17 mouse cellular contexts compared by ENCODE assay signal in the genomic region with DNA sequence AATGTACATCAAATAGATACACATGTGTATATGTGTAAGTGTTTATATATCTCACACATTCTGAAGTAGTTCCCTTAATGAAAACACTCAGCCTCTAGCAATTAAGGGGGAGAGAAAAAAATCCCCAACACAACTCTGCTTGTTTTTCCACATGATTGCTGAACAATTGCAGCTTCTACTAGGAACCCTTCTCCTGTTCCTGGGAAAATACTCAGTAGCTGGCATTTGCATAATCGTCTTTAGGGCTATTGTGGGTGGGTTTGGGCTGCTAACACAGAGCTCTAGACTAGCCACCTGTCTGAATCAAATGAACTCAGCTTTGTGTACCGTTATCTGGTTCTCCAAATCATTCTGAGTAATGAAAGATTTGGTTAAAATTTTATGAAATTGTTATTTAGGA.
DNase-seq lines count a peak whose midpoint lies in the region; ATAC-seq and TF ChIP-seq lines count a peak whose summit lies in the region.
"Had no signal": no experiment of that assay in that cellular context is flagged by ENCODE, and none has a peak within 500 bp of the region (broad histone marks: within the 10 kb centered on the region; RNA-seq: fewer than 3 reads in every experiment).

No protein-coding gene starts in this region.

- no peak overlapping the region for H3K4me3 ChIP-seq in hindbrain, embryonic 15.5 days
- no peak overlapping the region for H3K4me3 ChIP-seq in hindbrain, embryonic 10.5 days
- H3K4me3 ChIP-seq in forebrain, embryonic 13.5 days, result no peak overlapping the region
- no peak overlapping the region for H3K4me3 ChIP-seq in midbrain, embryonic 15.5 days
- no peak overlapping the region for H3K4me3 ChIP-seq in kidney, embryonic 16.5 days (ENCODE audit: low read length)
- H3K4me3 ChIP-seq: embryonic facial prominence, embryonic 15.5 days; heart, embryonic 12.5 days; liver, embryonic 13.5 days had no signal

- H3K9me3 ChIP-seq in hindbrain, embryonic 15.5 days, result no peaks in the 10 kb centered on the region
- H3K9me3 ChIP-seq in hindbrain, embryonic 10.5 days, result no peaks in the 10 kb centered on the region
- no peaks in the 10 kb centered on the region for H3K9me3 ChIP-seq in forebrain, embryonic 13.5 days (replicated peaks)
- H3K9me3 ChIP-seq in midbrain, embryonic 15.5 days, result no peaks in the 10 kb centered on the region
- no peaks in the 10 kb centered on the region for H3K9me3 ChIP-seq in kidney, embryonic 16.5 days (ENCODE audit: low read length)
- H3K9me3 ChIP-seq: embryonic facial prominence, embryonic 15.5 days; G1E; heart, embryonic 12.5 days; liver, embryonic 13.5 days had no signal

- no peak overlapping the region for H3K9ac ChIP-seq in hindbrain, embryonic 15.5 days
- no peak overlapping the region for H3K9ac ChIP-seq in forebrain, embryonic 13.5 days
- H3K9ac ChIP-seq in midbrain, embryonic 15.5 days, result no peak overlapping the region
- no peak overlapping the region for H3K9ac ChIP-seq in kidney, embryonic 16.5 days (replicated peaks; ENCODE audit: low read length)
- H3K9ac ChIP-seq: embryonic facial prominence, embryonic 15.5 days; heart, embryonic 12.5 days; liver, embryonic 13.5 days had no signal

- no peak for TF ChIP-seq CTCF in brain, embryonic 14.5 days (IDR thresholded peaks at IDR 0.05; ENCODE audit: borderline replicate concordance, extremely low read depth, insufficient read depth, insufficient read length)

- peak; percentile 66; the same call in 1 of the 2 replicates for ATAC-seq in hindbrain, embryonic 15.5 days (ENCODE audit: low FRiP score, low read depth)
- peak; percentile 91 for ATAC-seq in forebrain, embryonic 13.5 days
- ATAC-seq in midbrain, embryonic 15.5 days (replicated peaks), result peak; percentile 56; the same call in 1 of the 2 replicates
- no peak for ATAC-seq in kidney, embryonic 16.5 days (ENCODE audit: low FRiP score, low TSS enrichment)

- H3K4me1 ChIP-seq in hindbrain, embryonic 15.5 days (replicated peaks), result peaks cover 7% of the 10 kb centered on the region
- H3K4me1 ChIP-seq in hindbrain, embryonic 10.5 days (replicated peaks), result peaks cover 8% of the 10 kb centered on the region
- H3K4me1 ChIP-seq in forebrain, embryonic 13.5 days, result peaks cover 20% of the 10 kb centered on the region
- peaks cover 6% of the 10 kb centered on the region; the same call in 1 of the 2 replicates for H3K4me1 ChIP-seq in midbrain, embryonic 15.5 days
- no peaks in the 10 kb centered on the region for H3K4me1 ChIP-seq in kidney, embryonic 16.5 days (ENCODE audit: insufficient read depth, low read length)
- H3K4me1 ChIP-seq: heart, embryonic 12.5 days; liver, embryonic 13.5 days had no signal

- 23% methylated on average over 2 of the region's 2 CpGs for WGBS in hindbrain, embryonic 15.5 days
- 54% methylated on average over 2 of the region's 2 CpGs for WGBS in hindbrain, embryonic 10.5 days
- WGBS in forebrain, embryonic 13.5 days, result 0% methylated on average over 2 of the region's 2 CpGs
- WGBS in midbrain, embryonic 15.5 days, result 11% methylated on average over 2 of the region's 2 CpGs
- WGBS in kidney, embryonic 16.5 days, result 43% methylated on average over 2 of the region's 2 CpGs

- TF ChIP-seq POLR2A in brain, embryonic 14.5 days (IDR thresholded peaks at IDR 0.05; ENCODE audit: borderline replicate concordance, extremely low read depth, insufficient read depth, insufficient read length, poor library complexity, severe bottlenecking), result no peak

- H3K4me2 ChIP-seq in hindbrain, embryonic 15.5 days, result no peak overlapping the region
- H3K4me2 ChIP-seq in forebrain, embryonic 13.5 days, result no peak overlapping the region
- no peak overlapping the region for H3K4me2 ChIP-seq in midbrain, embryonic 15.5 days
- H3K4me2 ChIP-seq in kidney, embryonic 16.5 days (replicated peaks; ENCODE audit: low read depth, low read length), result no peak overlapping the region
- H3K4me2 ChIP-seq: embryonic facial prominence, embryonic 15.5 days; heart, embryonic 12.5 days; liver, embryonic 13.5 days had no signal

- no peaks in the 10 kb centered on the region for H3K36me3 ChIP-seq in hindbrain, embryonic 15.5 days
- no peaks in the 10 kb centered on the region for H3K36me3 ChIP-seq in hindbrain, embryonic 10.5 days
- H3K36me3 ChIP-seq in forebrain, embryonic 13.5 days (ENCODE audit: poor library complexity, severe bottlenecking), result no peaks in the 10 kb centered on the region
- no peaks in the 10 kb centered on the region for H3K36me3 ChIP-seq in midbrain, embryonic 15.5 days (replicated peaks)
- H3K36me3 ChIP-seq in kidney, embryonic 16.5 days (ENCODE audit: insufficient read depth, low read length), result no peaks in the 10 kb centered on the region
- H3K36me3 ChIP-seq: embryonic facial prominence, embryonic 15.5 days; G1E; heart, embryonic 12.5 days; liver, embryonic 13.5 days had no signal

- DNase-seq in hindbrain, embryonic 10.5 days (ENCODE audit: low spot score), result no peak
- DNase-seq in brain, embryonic 14.5 days (ENCODE audit: low read depth), result peak; percentile 92
- no peak for DNase-seq in cerebellum, postnatal 10 days
- DNase-seq: adrenal gland, adult 8-10 months; cerebellum, postnatal 25 days; heart, postnatal 4 days; kidney, adult 11 months; kidney, postnatal 25 days; liver, embryonic 13.5 days; thymus, adult 18-20 months had no signal

- H3K27ac ChIP-seq in hindbrain, embryonic 15.5 days (replicated peaks), result no peak overlapping the region
- H3K27ac ChIP-seq in hindbrain, embryonic 10.5 days, result no peak overlapping the region
- peak overlapping the region; percentile 58 for H3K27ac ChIP-seq in forebrain, embryonic 13.5 days
- peak overlapping the region; percentile 38; the same call in 1 of the 2 replicates for H3K27ac ChIP-seq in midbrain, embryonic 15.5 days
- no peak overlapping the region for H3K27ac ChIP-seq in kidney, embryonic 16.5 days (ENCODE audit: low read length)
- H3K27ac ChIP-seq: embryonic facial prominence, embryonic 15.5 days; liver, embryonic 13.5 days had no signal

- no peaks in the 10 kb centered on the region for H3K27me3 ChIP-seq in hindbrain, embryonic 15.5 days
- no peaks in the 10 kb centered on the region for H3K27me3 ChIP-seq in hindbrain, embryonic 10.5 days (ENCODE audit: insufficient read depth, poor library complexity, severe bottlenecking)
- no peaks in the 10 kb centered on the region for H3K27me3 ChIP-seq in forebrain, embryonic 13.5 days
- no peaks in the 10 kb centered on the region for H3K27me3 ChIP-seq in midbrain, embryonic 15.5 days (replicated peaks)
- no peaks in the 10 kb centered on the region for H3K27me3 ChIP-seq in kidney, embryonic 16.5 days (ENCODE audit: insufficient read depth, low read length)
- H3K27me3 ChIP-seq: embryonic facial prominence, embryonic 15.5 days; heart, embryonic 12.5 days; liver, embryonic 13.5 days had no signal

Comparison
In these comparisons a context has a peak if more than half of its experiments do, and no peak if none do; other contexts are left out.
1. H3K27ac ChIP-seq: peak in forebrain, embryonic 13.5 days (single experiment) and midbrain, embryonic 15.5 days (single experiment); none in hindbrain, embryonic 15.5 days (single experiment), hindbrain, embryonic 10.5 days (single experiment) and kidney, embryonic 16.5 days (single experiment).